Mouse (Mus musculus) mammary gland, adult 2 months (tissue): Measurements from ENCODE around the gene Ankrd65. TPM values are rescaled to one million over a fixed set of nuclear protein-coding genes. Genes with fewer than 3 reads are reported as not detected.

Experiments used
- polyA plus RNA-seq: library from polyadenylated mRNA; depleted of rRNA; stranded (reverse); fragments of >200 nt; gene quantifications from 2 replicates; pipeline ENCODE4 v1.2.3, GENCODE M21; 2012; ENCODE audit warnings: low replicate concordance; rRNA removed

Ankrd65 gene
- polyA plus RNA-seq: 0.32 and 0.54 TPM in 2 replicates

DNA sequence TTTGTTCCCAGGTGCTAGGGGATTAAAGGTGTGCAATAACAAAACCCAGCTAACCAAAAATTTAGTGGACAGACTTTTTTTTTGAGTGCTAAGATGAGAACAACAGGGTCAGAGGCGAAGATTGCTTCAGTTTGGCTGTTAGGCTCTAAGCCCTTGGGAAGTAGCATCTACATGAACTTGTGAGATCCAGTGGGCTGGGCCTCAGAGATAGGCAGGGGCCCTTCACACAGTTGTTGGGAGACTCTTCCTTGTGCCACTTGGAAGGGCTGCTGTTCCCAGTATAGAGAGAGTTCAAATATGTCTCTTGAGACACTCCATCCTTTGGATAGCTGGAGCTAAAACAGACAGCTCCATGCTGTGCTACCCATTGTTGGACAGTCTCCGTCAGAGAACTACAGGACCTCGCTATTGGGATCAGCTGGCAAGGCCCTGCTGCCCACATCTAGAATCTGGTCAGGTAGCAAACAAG is at the start of gene Ankrd65:
Gene Ankrd65, plus strand, starts transcription at position 419 of the 469 bp plus-strand sequence.

DNA sequence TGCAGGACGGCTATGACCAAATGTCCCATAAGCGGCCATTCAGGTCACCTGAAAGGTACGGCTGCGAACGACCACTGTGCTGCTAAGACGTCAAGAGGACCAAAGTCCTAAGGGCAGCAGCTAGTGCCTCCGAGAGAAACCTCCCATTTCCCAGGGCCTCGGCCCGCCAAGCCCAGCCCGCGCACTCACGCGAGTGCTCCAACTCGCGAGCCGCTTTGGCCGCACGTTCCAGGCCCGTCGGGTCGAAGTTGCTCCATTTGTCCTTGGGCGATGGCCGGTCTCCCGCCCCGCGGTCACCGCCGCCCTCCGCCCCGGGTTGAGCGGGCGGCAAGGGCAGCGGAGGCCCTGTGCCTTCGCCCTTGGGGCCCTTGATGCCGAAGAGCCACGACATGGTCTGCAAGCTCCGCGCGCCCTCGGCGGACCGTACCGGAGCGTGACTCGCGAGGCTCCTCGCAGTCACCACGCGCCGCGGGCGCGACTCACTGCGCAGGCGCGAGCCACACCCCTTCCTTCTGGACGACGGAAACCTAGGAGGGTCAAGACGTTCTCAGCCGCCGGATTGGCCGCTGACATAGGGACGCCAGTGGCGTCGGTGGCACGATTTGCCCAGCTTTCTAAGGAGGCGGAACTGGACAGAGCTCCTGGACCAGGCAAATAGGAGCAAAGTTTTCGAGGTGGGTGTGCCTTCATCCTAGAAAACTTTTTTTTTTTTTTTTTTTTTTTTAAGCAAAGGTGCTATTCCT is 29.5 kb upstream of the Ankrd65 start, which contains the start of gene Atad3a:
Gene Atad3a, minus strand, starts transcription at position 481 of the 743 bp plus-strand sequence.

DNA sequence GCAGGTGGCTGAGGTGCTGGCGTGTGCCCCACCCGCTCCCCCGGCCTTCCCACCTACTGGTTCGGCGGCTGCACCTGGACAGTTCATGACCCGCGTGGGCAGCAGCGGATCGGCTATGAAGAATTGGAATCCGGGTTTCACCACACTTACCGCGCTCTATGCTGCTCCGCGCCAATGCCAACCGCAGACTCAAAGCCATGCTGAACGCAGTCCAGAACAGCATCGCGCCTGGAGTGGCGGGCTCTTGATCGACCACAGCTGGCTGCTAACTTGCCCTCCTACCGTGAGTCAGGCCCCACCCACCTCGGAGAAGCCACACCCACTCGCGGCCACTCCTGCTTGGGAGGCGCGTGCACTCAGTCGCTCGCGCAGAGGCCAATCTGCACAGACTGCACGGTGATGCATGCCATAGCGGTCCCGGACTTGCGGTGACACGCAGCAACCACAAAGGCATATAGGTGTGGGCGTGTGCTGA is 15.9 kb upstream of the Ankrd65 start, which contains the start of gene Vwa1:
Gene Vwa1, minus strand, starts transcription at position 419 of the 475 bp plus-strand sequence.

DNA sequence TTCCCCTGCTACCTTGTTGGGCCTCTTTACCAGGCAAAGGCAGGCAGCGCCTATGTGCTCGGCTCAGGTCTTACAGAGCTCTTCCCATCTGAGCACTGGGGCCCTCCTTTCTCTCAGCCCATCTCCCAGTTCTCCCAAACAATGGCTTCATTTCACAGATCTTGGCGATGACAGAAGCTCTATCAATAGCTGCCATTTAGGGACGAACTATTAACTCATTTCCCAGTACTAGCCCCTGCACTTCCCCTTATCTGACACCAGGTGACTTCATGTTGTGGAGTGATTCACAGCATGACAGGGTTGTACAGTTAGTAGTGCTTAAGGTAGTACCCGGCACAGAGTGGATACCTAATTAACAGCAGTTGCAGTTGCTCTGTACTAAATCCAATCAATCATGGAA is 4.4 kb upstream of the Ankrd65 start, which contains the start of gene Tmem88b:
Gene Tmem88b, minus strand, starts transcription at position 56 of the 400 bp plus-strand sequence.

DNA sequence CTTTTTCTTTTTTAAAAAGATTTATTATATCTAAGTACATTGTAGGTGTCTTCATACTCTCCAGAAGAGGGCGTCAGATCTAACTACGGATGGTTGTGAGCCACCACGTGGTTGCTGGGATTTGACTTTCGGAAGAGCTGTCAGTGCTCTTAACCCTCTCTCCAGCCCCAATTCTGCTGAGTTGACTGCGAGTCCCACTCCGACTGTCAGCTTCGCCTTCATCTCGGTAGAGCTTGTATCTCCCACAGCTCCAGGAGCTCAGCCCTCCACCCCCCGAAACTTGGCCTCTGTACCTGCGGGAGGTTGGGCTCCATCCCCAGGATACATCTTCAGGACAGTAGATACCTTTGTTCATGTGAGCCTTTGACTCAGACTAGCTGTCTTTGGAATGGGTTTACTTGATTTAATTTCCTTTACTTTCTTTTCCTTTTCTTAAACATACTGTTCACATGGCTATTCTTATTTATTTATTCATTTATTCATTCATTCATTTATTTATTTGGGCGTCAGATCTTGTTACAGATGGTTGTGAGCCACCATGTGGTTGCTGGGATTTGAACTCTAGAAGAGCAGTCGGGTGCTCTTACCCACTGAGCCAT is 12.6 kb downstream of the Ankrd65 start, which contains the start of gene Mrpl20:
Gene Mrpl20, plus strand, starts transcription at position 138 of the 599 bp plus-strand sequence.

DNA sequence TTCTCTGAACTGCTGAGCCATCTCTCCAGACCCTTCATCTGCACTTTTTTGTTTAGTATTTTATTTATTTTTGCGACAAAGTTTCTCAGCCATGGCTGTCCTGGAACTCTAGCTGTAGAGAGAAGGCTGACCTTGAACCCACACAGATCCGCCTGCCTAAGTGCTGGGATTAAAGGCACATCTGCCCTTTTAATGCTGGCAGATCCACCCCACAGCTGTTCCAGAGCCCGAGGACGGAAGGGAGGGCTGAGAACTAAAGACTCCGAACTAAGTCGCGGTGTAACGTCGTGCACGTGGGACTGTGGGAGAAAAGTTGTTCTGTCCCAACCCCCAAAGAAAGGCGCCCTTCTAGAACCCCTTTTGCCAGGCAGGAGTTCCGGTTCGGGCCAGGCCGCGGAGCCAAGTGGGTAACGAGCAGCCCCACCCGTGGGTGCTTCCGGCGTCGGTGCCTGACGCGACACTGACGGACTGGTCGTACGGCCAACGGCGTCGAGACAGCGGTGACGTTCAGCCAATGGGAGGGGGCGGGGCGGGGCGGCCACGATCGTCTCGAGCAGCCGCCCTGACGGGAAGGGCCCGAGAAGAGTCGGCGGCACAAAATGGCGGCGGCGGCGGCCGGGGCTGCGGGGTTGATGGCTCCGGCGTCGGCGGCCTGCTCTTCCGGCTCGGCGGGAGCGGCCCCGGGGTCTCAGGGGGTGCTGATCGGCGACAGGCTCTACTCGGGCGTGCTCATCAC is 21.9 kb downstream of the Ankrd65 start, which contains the start of gene Ccnl2:
Gene Ccnl2, plus strand, starts transcription at position 561 of the 736 bp plus-strand sequence.

DNA sequence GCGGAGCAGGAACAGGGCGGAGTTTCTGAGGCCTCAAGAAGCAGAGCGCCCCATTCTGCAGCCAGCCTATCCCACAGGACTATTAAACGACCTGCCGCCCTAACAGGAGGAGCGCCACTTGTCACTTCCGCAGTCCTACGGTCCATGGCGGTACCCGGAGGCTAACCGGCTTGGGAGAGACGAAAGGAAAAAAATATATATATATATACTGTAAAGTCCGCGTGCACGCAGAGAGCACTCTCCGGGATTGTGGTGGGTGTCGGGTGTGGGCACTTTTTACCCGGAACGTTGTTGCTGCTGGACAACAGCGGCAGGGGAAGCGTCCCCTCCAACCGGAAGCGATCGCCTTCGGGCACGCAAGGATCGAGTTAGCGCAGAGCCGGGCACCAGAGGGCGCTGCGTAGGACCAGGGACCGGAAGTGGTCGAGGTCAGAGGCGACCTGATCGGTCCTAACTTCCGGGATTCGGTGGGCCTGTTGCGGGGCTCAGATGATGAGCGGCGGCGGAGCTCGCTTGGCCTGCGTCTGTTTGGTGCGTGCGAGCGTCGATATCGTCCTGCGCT is 41.0 kb downstream of the Ankrd65 start, which contains the start of gene Aurkaip1:
Gene Aurkaip1, plus strand, starts transcription at position 68 of the 562 bp plus-strand sequence.

DNA sequence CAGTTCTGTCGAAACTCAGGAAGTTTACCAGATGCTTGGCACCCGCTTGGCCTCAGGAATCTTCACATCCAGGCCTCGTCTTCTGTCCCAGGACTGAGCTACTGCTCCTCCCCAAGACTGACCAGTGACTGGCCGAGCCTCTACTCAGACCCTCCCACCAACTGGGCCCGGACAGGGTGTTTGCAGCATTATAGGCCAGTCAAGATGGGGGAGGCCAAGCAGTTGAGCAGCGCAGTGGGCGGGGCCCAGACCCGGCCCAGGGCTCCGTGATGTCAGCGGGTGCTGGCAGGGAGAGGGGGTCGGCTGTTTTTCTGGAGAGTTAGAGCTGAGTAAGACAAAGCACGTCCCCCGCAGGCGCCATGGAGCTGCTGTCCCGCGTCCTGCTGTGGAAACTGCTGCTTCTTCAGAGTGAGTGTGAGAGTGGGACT is 49.3 kb downstream of the Ankrd65 start, which contains the start of gene Mxra8:
Gene Mxra8, plus strand, starts transcription at position 198 of the 428 bp plus-strand sequence.

DNA sequence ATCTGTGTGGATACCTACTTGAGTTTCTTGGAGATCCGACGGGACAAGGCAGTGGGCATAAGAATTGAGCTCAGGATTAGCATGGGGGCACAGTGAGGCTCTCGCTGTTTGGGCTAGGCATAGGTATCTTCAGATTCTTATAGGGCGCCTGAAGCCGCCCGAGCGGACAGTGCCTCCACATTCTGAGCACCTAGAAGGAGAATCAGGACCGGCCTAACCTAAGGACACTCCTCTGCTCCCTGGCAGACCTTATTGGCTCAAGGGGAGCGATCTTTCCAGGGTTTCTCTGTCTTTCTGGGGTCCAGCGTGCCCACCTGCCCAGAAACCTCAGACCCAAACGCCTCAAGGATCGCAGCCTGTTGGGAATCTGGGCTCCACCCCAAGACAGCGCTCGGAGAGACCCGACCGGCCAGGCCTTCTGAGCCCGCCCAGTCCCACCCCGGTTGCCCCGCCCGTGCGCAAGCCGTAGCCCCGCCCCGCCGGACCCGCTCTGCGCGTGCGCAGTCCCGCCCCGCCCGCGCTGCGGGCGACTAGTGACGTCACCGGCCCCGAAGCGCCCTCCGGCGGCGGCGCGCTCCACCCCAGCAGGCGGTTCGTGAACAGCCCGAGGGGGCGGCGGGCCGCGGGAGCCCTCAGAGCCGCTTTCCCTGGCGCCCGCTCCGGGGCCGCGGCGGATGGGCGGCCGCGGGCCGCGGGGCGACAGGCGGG is 56.8 kb downstream of the Ankrd65 start, which contains the start of gene Dvl1:
Gene Dvl1, plus strand, starts transcription at position 532 of the 708 bp plus-strand sequence.

Other genes with a start within 250 kb of the Ankrd65 start
- 187 and 214 TPM in 2 replicates for gene Nadk, start 228.1 kb upstream of the Ankrd65 start, polyA plus RNA-seq
- 9.1 and 11.8 TPM in 2 replicates for gene Slc35e2, start 189.0 kb upstream of the Ankrd65 start, polyA plus RNA-seq
- gene Cdk11b, start 165.6 kb upstream of the Ankrd65 start, polyA plus RNA-seq: 16.8 and 20.2 TPM in 2 replicates
- gene Gm10563, start 145.0 kb upstream of the Ankrd65 start, polyA plus RNA-seq: not detected in 2 replicates
- gene Mmp23, start 137.1 kb upstream of the Ankrd65 start, polyA plus RNA-seq: 52.3 and 103 TPM in 2 replicates
- 64.0 and 102 TPM in 2 replicates for gene Mib2, start 121.2 kb upstream of the Ankrd65 start, polyA plus RNA-seq
- gene Fndc10, start 96.1 kb upstream of the Ankrd65 start, polyA plus RNA-seq: 21.6 and 35.6 TPM in 2 replicates
- gene Ssu72, start 85.6 kb upstream of the Ankrd65 start, polyA plus RNA-seq: 88.8 and 157 TPM in 2 replicates
- gene Tmem240, start 55.6 kb upstream of the Ankrd65 start, polyA plus RNA-seq: 2.1 and 2.6 TPM in 2 replicates
- gene Atad3a, start 29.3 kb upstream of the Ankrd65 start, polyA plus RNA-seq: 140 and 144 TPM in 2 replicates
- 24.1 and 41.9 TPM in 2 replicates for gene Vwa1, start 15.7 kb upstream of the Ankrd65 start, polyA plus RNA-seq
- 1.9 and 2.6 TPM in 2 replicates for gene Tmem88b, start 4.6 kb upstream of the Ankrd65 start, polyA plus RNA-seq
- gene Mrpl20, start 12.4 kb downstream of the Ankrd65 start, polyA plus RNA-seq: 47.4 and 59.6 TPM in 2 replicates
- gene Ccnl2, start 22.1 kb downstream of the Ankrd65 start, polyA plus RNA-seq: 63.4 and 98.7 TPM in 2 replicates
- gene Aurkaip1, start 40.8 kb downstream of the Ankrd65 start, polyA plus RNA-seq: 149 and 245 TPM in 2 replicates
- gene Mxra8, start 49.2 kb downstream of the Ankrd65 start, polyA plus RNA-seq: 274 and 383 TPM in 2 replicates
- gene Dvl1, start 57.0 kb downstream of the Ankrd65 start, polyA plus RNA-seq: 153 and 223 TPM in 2 replicates
- gene Tas1r3, start 72.9 kb downstream of the Ankrd65 start, polyA plus RNA-seq: 1.3 and 1.5 TPM in 2 replicates
- gene Cptp, start 79.0 kb downstream of the Ankrd65 start, polyA plus RNA-seq: 32.4 and 36.2 TPM in 2 replicates
- 33.7 and 47.4 TPM in 2 replicates for gene Ints11, start 79.1 kb downstream of the Ankrd65 start, polyA plus RNA-seq
- gene Pusl1, start 101.3 kb downstream of the Ankrd65 start, polyA plus RNA-seq: 61.9 and 134 TPM in 2 replicates
- gene Acap3, start 101.4 kb downstream of the Ankrd65 start, polyA plus RNA-seq: 43.7 and 50.5 TPM in 2 replicates
- 39.4 and 89.6 TPM in 2 replicates for gene Ube2j2, start 153.4 kb downstream of the Ankrd65 start, polyA plus RNA-seq
- gene C1qtnf12, start 171.9 kb downstream of the Ankrd65 start, polyA plus RNA-seq: 113 and 117 TPM in 2 replicates
- gene B3galt6, start 202.2 kb downstream of the Ankrd65 start, polyA plus RNA-seq: 5.2 and 10.7 TPM in 2 replicates
- 61.5 and 63.6 TPM in 2 replicates for gene Sdf4, start 202.4 kb downstream of the Ankrd65 start, polyA plus RNA-seq
- 28.1 and 40.7 TPM in 2 replicates for gene Tnfrsf4, start 223.4 kb downstream of the Ankrd65 start, polyA plus RNA-seq
- 22.0 and 26.1 TPM in 2 replicates for gene Tnfrsf18, start 235.7 kb downstream of the Ankrd65 start, polyA plus RNA-seq